10 mouse cellular contexts compared by ENCODE assay signal in genomic region chrX:150709416-150709815, GRCm38 (mm10). TPM values are rescaled to one million over a fixed set of nuclear protein-coding genes. Genes with fewer than 3 reads are reported as not detected.
DNase-seq lines count a peak whose midpoint lies in the region; ATAC-seq and TF ChIP-seq lines count a peak whose summit lies in the region.
"Had no signal": no experiment of that assay in that cellular context is flagged by ENCODE, and none has a peak within 500 bp of the region (broad histone marks: within the 10 kb centered on the region; RNA-seq: fewer than 3 reads in every experiment).

No protein-coding gene starts in this region.

- DNase-seq in gastrocnemius, adult 18-20 months (ENCODE audit: low spot score) = peak; percentile 23
- DNase-seq in gastrocnemius, postnatal 36 days = no peak
- peak; percentile 14 for DNase-seq in neural tube, embryonic 10.5 days (ENCODE audit: extremely low spot score, low spot score)
- peak; percentile 44 to 53 for DNase-seq in cerebellum, postnatal 10 days
- DNase-seq in layer of hippocampus, adult 2 months (ENCODE audit: low spot score in 2 of 2) = peak in 1 of 2 experiments; percentile 29
- peak; percentile 15 for DNase-seq in stomach, postnatal 0 days (ENCODE audit: low spot score)
- no peak for DNase-seq in urinary bladder, postnatal 4 days (ENCODE audit: low spot score in 2 of 2)
- DNase-seq: liver, embryonic 13.5 days had no signal

- no peak overlapping the region for H3K4me3 ChIP-seq in neural tube, embryonic 15.5 days (replicated peaks)
- no peak overlapping the region for H3K4me3 ChIP-seq in layer of hippocampus, adult 2 months
- no peak overlapping the region for H3K4me3 ChIP-seq in stomach, postnatal 0 days (ENCODE audit: low read depth, low read length)
- H3K4me3 ChIP-seq: liver, embryonic 13.5 days had no signal

- no peaks in the 10 kb centered on the region for H3K36me3 ChIP-seq in neural tube, embryonic 15.5 days
- no peaks in the 10 kb centered on the region for H3K36me3 ChIP-seq in stomach, postnatal 0 days (ENCODE audit: control insufficient read depth, insufficient read depth, low read length)
- H3K36me3 ChIP-seq: G1E; liver, embryonic 13.5 days had no signal

- TF ChIP-seq CTCF in layer of hippocampus, adult 2 months (conservative IDR thresholded peaks at IDR 0.05) = peak; percentile 80
- peak; percentile 73 for TF ChIP-seq CTCF in stomach, postnatal 0 days (IDR thresholded peaks at IDR 0.05; ENCODE audit: low read depth)

- no peaks in the 10 kb centered on the region for H3K9me3 ChIP-seq in neural tube, embryonic 15.5 days (replicated peaks)
- H3K9me3 ChIP-seq in stomach, postnatal 0 days (ENCODE audit: control insufficient read depth, low read length) = no peaks in the 10 kb centered on the region
- H3K9me3 ChIP-seq: G1E; liver, embryonic 13.5 days had no signal

- 38% methylated on average over 5 of the region's 5 CpGs for WGBS in neural tube, embryonic 15.5 days
- WGBS in stomach, postnatal 0 days = 23% methylated on average over 5 of the region's 5 CpGs

- intact Hi-C loops in gastrocnemius, postnatal 36 days (cut with DNase I) = loop anchor here (10.0 kb wide), 1 partner anchor 405 kb away; no protein-coding TSS in a partner anchor

- H3K4me1 ChIP-seq in neural tube, embryonic 15.5 days = no peaks in the 10 kb centered on the region
- H3K4me1 ChIP-seq in stomach, postnatal 0 days (replicated peaks; ENCODE audit: control insufficient read depth, insufficient read depth) = no peaks in the 10 kb centered on the region
- H3K4me1 ChIP-seq: liver, embryonic 13.5 days had no signal

- TF ChIP-seq EP300 in stomach, postnatal 0 days (optimal IDR thresholded peaks at IDR 0.05) = no peak

- H3K9ac ChIP-seq in neural tube, embryonic 15.5 days (replicated peaks) = no peak overlapping the region
- H3K9ac ChIP-seq in stomach, postnatal 0 days (ENCODE audit: low read length) = no peak overlapping the region
- H3K9ac ChIP-seq: liver, embryonic 13.5 days had no signal

- no peak for ATAC-seq in neural tube, embryonic 15.5 days (ENCODE audit: low FRiP score)
- no peak for ATAC-seq in stomach, postnatal 0 days (ENCODE audit: low FRiP score, low TSS enrichment)

- no peak overlapping the region for H3K27ac ChIP-seq in neural tube, embryonic 15.5 days (replicated peaks)
- no peak overlapping the region for H3K27ac ChIP-seq in layer of hippocampus, adult 2 months
- H3K27ac ChIP-seq in stomach, postnatal 0 days (replicated peaks) = no peak overlapping the region
- H3K27ac ChIP-seq: liver, embryonic 13.5 days had no signal

- no peak overlapping the region for H3K4me2 ChIP-seq in neural tube, embryonic 15.5 days
- H3K4me2 ChIP-seq in stomach, postnatal 0 days (replicated peaks; ENCODE audit: low read depth) = no peak overlapping the region
- H3K4me2 ChIP-seq: liver, embryonic 13.5 days had no signal

- H3K27me3 ChIP-seq in neural tube, embryonic 15.5 days (replicated peaks) = 0 out of 2 replicates have a peak, but pooled peaks cover 3% of the 10 kb centered on the region
- H3K27me3 ChIP-seq in stomach, postnatal 0 days (ENCODE audit: control insufficient read depth, insufficient read depth, low read length) = no peaks in the 10 kb centered on the region
- H3K27me3 ChIP-seq: liver, embryonic 13.5 days had no signal

RNA-seq across cellular contexts. Expression of gene Tro, which starts 52.0 kb away (rescaled TPM):
- under 1 TPM; 0.14 to 0.25 TPM for total RNA-seq in gastrocnemius, adult 18-20 months (2021)
- under 1 TPM; 0.08 to 0.32 TPM for total RNA-seq in gastrocnemius, postnatal 36 days (2021)
- polyA plus RNA-seq in neural tube, embryonic 15.5 days (2015; fragmentation: Nextera tagmentation; extraction: Ambion mirVana) = 67.5 and 79.1 TPM in 2 replicates
- 100 to 1,000 TPM; 159 to 167 TPM for total RNA-seq in layer of hippocampus, adult 2 months (2021)
- 3.8 and 4.5 TPM in 2 replicates for polyA plus RNA-seq in stomach, postnatal 0 days (2015; fragmentation: Nextera tagmentation; extraction: Ambion mirVana)
- polyA plus RNA-seq: G1E had no signal

Comparison
In these comparisons a context has a peak if more than half of its experiments do, and no peak if none do; other contexts are left out.
1. DNase-seq: peak in gastrocnemius, adult 18-20 months (single experiment), neural tube, embryonic 10.5 days (single experiment), cerebellum, postnatal 10 days (2 of 2) and stomach, postnatal 0 days (single experiment); none in gastrocnemius, postnatal 36 days (0 of 2) and urinary bladder, postnatal 4 days (0 of 2).
2. RNA of gene Tro, which starts 52.0 kb away (total RNA-seq): 159 to 167 TPM in layer of hippocampus, adult 2 months; 0.08 to 0.32 TPM in gastrocnemius, postnatal 36 days and 0.14 to 0.25 TPM in gastrocnemius, adult 18-20 months; every median in the first group is over 100 times any median in the second.